Mouse (Mus musculus) hindbrain, embryonic 14.5 days (tissue): Measurements from ENCODE around the gene Rnf5. TPM values are rescaled to one million over a fixed set of nuclear protein-coding genes. Genes with fewer than 3 reads are reported as not detected.
A peak's percentile ranks its signal among the peaks of the same experiment; 100 is the strongest.

Experiments used
- ATAC-seq: fragments of 200-750 bp; cut with Nextera tagmentation; 2 replicates; pipeline ENCODE4 v1.8.0; 2017; ENCODE audit warnings: moderate number of reproducible peaks, mild to moderate bottlenecking, moderate TSS enrichment, moderate library complexity; ENCODE audit not compliant: low FRiP score
- DNase-seq: peaks from one replicate; pipeline ENCODE4 v3.0.0-alpha.2; 2015; ENCODE audit warnings: low spot score
- H3K27ac ChIP-seq: fragments of 300-500 bp; sonication (generic); 2 replicates; pipeline ENCODE4 v1.5.1; 2014; ENCODE audit warnings: mild to moderate bottlenecking, moderate library complexity
- H3K27me3 ChIP-seq: fragments of 300-500 bp; sonication (generic); 2 replicates; pipeline ENCODE4 v1.6.1; 2014; ENCODE audit warnings: mild to moderate bottlenecking, low read length, mixed read lengths; ENCODE audit not compliant: control insufficient read depth, insufficient read depth
- H3K36me3 ChIP-seq: fragments of 300-500 bp; sonication (generic); replicated peaks from 2 replicates; pipeline ENCODE4 v1.6.1; 2014; ENCODE audit not compliant: control insufficient read depth, insufficient read depth
- H3K4me1 ChIP-seq: fragments of 300-500 bp; sonication (generic); replicated peaks from 2 replicates; pipeline ENCODE4 v1.6.1; 2014; ENCODE audit warnings: antibody characterized with exemption, low read length, mixed read lengths; ENCODE audit not compliant: control insufficient read depth, insufficient read depth
- H3K4me2 ChIP-seq: fragments of 300-500 bp; sonication (generic); replicated peaks from 2 replicates; pipeline ENCODE4 v1.6.1; 2014; ENCODE audit warnings: mild to moderate bottlenecking, moderate library complexity
- H3K4me3 ChIP-seq: fragments of 300-500 bp; sonication (generic); replicated peaks from 2 replicates; pipeline ENCODE4 v1.5.1; 2014; ENCODE audit warnings: mild to moderate bottlenecking, low read length
- H3K9ac ChIP-seq: fragments of 300-500 bp; sonication (generic); 2 replicates; pipeline ENCODE4 v1.6.1; 2014
- H3K9me3 ChIP-seq: fragments of 300-500 bp; sonication (generic); 2 replicates; pipeline ENCODE4 v1.6.1; 2016; ENCODE audit warnings: low read length; ENCODE audit not compliant: control insufficient read depth
- WGBS: fragments of 180-500 bp; shearing (Covaris S2); extraction: QIAGEN DNeasy Blood & Tissue Kit; methylation state at CpG from one replicate; pipeline ENCODE4 v1.1.7; 2014; 5-methylcytosine and 5-hydroxymethylcytosine counted together
- polyA plus RNA-seq: library from polyadenylated mRNA; unstranded; fragments of >200 nt; fragmentation: Nextera tagmentation; extraction: Ambion mirVana; gene quantifications from 2 replicates; pipeline ENCODE4 v1.2.1, GENCODE M21; 2014

Rnf5 gene
- polyA plus RNA-seq, 1 experiment from 2014 or later = 211 TPM

DNA sequence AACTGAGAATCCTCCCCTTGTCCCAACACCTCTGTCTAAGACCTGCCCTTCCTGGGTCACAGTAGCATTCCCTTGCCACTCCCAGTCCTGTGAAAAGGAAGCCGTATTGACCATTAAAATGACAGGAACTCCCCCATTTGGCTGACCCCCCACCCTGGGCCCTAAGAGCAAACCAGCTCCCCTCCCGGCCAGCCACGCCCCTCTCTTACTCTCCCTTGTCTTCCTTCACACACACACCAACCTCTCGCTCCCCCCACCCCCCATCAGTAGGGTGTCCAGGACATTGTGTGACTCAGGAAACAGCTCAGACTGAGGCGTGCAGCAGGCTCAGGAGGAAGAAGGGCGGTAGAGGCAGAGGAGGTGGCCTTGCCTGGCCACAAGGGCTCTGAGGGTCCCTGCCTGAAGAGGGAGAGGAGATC is 39.5 kb downstream of the Rnf5 start, which contains the start of gene Notch4:
Gene Notch4 (plus strand): TSS at position 266 of the 419 bp plus-strand sequence.
- no peak within 1 kb of the TSS; the same call in 1 of the 2 replicates for H3K4me2 ChIP-seq
- ATAC-seq = no peak
- no peaks in the 10 kb centered on the region for H3K9me3 ChIP-seq
- DNase-seq = no peak
- H3K4me3 ChIP-seq = no peak within 1 kb of the TSS
- no peaks in the 10 kb centered on the region for H3K27me3 ChIP-seq
- H3K4me1 ChIP-seq = no peaks in the 10 kb centered on the region
- 16% methylated on average over 6 of the region's 6 CpGs for WGBS
- no peak within 1 kb of the TSS for H3K9ac ChIP-seq
- H3K36me3 ChIP-seq = no peaks in the 10 kb centered on the region
- H3K27ac ChIP-seq = peak within 1 kb of the TSS; percentile 35; the same call in 1 of the 2 replicates

DNA sequence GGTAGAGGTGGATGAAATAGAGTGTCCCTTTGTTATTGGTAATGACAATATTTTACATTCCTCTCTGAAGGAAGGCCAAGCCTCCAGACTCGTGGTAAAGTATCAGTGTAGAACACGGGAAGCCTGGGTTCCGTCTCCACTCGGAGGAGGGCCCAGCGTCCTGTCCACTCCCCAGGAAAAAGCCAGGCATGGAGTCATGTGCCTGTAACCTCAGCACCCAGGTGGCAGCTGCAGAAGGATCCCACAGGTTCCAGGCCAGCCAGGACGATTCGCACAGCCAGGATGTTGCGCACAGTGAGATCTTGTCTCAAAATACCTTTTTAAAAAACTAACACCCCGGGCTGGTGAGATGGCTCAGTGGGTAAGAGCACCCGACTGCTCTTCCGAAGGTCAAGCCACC is 40.1 kb downstream of the Rnf5 start:
- H3K4me2 ChIP-seq = no peak overlapping the region
- no peak overlapping the region for H3K9ac ChIP-seq

DNA sequence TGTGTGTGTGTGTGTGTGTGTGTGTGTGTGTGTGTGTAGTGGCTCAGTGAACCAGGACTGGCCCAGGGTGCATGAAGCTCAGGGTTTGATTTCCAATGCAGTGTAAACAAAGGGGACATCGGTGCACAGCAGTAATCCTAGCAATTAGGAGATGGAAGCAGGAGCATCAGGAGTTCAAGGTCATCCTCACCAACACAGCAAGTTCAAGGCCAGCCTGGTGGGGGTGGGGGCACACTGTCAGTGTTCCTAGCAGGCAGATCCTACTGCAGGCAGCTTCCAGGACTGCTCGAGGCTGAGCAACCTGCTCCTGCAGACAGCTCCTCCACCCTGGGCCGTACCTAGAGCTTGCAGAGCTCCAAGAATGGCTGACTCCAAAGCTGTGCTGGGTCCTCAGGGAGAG is 40.9 kb downstream of the Rnf5 start:
- DNase-seq (no peak), ATAC-seq (no peak)
- Histone ChIP-seq H3K4me2 (no peak overlapping the region), H3K27me3 (no peaks in the 10 kb centered on the region), H3K36me3 (no peaks in the 10 kb centered on the region), H3K27ac (no peak overlapping the region), H3K9ac (no peak overlapping the region), H3K9me3 (no peaks in the 10 kb centered on the region), H3K4me3 (no peak overlapping the region), H3K4me1 (no peaks in the 10 kb centered on the region)
- WGBS = 79% methylated on average over 3 of the region's 3 CpGs

More for the DNA sequence above, 40.1 kb downstream of the Rnf5 start:
- no peak for DNase-seq
- Histone ChIP-seq H3K9me3 (no peaks in the 10 kb centered on the region), H3K4me3 (no peak overlapping the region), H3K27me3 (no peaks in the 10 kb centered on the region), H3K4me1 (no peaks in the 10 kb centered on the region), H3K27ac (no peak overlapping the region), H3K36me3 (no peaks in the 10 kb centered on the region)
- no peak for ATAC-seq
- 73% methylated on average over 11 of the region's 11 CpGs for WGBS

DNA sequence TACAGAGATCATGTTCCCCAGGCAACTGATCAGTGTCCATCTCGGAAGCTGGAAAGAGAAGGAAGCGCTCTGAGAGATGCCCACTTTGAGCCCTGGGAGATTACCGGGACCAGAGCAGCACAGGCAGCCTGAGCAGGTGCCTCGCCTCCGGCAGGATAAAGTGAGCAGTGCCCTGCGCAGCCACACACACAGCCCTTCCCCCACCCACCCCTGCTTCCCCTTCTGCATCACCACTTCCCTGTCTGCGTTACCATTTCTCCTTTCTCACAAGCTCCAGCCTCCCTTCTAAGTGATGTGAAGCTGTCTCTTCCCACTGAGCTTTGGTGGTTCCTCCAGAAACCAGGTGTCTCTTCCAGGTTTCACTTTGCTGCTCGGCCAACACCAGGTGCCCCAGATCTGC is 42.3 kb downstream of the Rnf5 start:
- no peaks in the 10 kb centered on the region for H3K27me3 ChIP-seq
- H3K36me3 ChIP-seq = no peaks in the 10 kb centered on the region
- H3K4me3 ChIP-seq = no peak overlapping the region
- no peak overlapping the region; the same call in 1 of the 2 replicates for H3K27ac ChIP-seq
- ATAC-seq = no peak
- WGBS = 45% methylated on average over 8 of the region's 8 CpGs
- H3K4me1 ChIP-seq = no peaks in the 10 kb centered on the region
- no peak overlapping the region for H3K9ac ChIP-seq
- no peak overlapping the region for H3K4me2 ChIP-seq
- no peaks in the 10 kb centered on the region for H3K9me3 ChIP-seq
- DNase-seq = no peak

DNA sequence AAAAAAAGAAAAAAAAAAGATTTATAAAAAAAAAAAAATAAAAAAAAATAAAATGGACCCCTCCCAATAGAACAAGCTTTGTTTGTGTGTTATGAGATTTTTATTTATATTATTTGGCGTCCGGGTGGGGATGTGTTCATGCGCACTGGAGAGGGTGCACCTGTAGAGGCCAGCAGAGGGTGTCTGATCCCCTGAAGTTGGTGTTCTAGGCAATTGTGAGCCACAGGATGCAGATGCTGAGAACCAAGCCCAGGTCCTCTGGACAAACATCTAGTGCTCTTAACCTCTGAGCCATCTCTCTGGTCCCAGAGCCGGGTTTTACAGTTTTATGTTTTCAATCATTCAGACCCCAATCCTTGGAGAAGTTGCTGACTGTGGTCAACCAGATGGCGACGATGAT is 43.1 kb downstream of the Rnf5 start:
- no peaks in the 10 kb centered on the region for H3K27me3 ChIP-seq
- no peaks in the 10 kb centered on the region for H3K36me3 ChIP-seq
- H3K9me3 ChIP-seq = no peaks in the 10 kb centered on the region
- no peak overlapping the region for H3K4me3 ChIP-seq
- H3K27ac ChIP-seq = no peak overlapping the region
- no peak overlapping the region for H3K4me2 ChIP-seq
- no peak for DNase-seq
- WGBS = 92% methylated on average over 6 of the region's 6 CpGs
- no peaks in the 10 kb centered on the region for H3K4me1 ChIP-seq
- ATAC-seq = no peak
- H3K9ac ChIP-seq = no peak overlapping the region

DNA sequence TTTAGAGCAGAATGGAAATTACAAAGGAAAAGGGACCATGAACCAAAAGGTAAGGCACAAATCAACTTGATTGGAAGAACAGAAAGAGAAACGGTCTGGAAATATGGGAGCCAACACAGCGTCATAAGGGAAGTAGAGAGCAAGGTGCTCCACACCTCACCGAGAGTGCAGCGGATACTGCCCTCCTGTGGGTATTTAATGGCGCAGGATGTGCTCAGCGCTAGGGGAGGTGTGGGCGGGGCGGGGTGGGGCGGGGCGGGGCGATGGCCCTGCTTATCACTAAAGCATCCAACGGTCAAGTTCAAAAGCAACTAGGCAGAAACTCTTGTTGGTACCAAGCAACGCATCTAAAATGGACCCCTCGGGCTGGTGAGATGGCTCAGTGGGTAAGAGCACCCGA is 43.6 kb downstream of the Rnf5 start:
- no peaks in the 10 kb centered on the region for H3K27me3 ChIP-seq
- ATAC-seq (no peak), DNase-seq (no peak)
- 25% methylated on average over 15 of the region's 15 CpGs for WGBS
- no peaks in the 10 kb centered on the region for H3K36me3 ChIP-seq
- no peaks in the 10 kb centered on the region for H3K9me3 ChIP-seq
- no peaks in the 10 kb centered on the region for H3K4me1 ChIP-seq
- H3K4me2 ChIP-seq = no peak overlapping the region
- no peak overlapping the region for H3K4me3 ChIP-seq
- no peak overlapping the region for H3K9ac ChIP-seq
- no peak overlapping the region for H3K27ac ChIP-seq

DNA sequence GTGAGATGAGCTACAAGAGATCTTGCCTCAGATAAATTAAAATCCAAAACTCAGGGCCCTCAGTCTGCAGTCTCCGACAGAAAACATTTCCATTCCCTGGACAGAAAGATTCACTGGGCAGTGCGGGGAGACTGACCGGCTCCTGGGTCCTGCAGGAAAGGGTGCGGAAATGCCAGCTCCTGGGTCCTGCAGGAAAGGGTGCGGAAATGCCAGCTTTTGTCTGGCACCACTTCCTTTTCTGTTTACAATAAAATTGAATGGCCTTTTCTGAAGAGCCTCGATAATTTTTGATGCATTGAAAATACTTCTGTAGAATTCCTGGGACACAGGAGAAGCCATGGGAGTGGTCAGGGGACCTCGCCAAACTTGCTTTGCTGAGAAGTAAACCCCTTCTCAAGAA is 44.4 kb downstream of the Rnf5 start:
- WGBS = 90% methylated on average over 7 of the region's 7 CpGs
- H3K36me3 ChIP-seq = no peaks in the 10 kb centered on the region
- ATAC-seq (no peak), DNase-seq (no peak)
- no peak overlapping the region for H3K4me3 ChIP-seq
- H3K27me3 ChIP-seq = no peaks in the 10 kb centered on the region
- H3K9ac ChIP-seq = no peak overlapping the region
- no peaks in the 10 kb centered on the region for H3K4me1 ChIP-seq
- no peak overlapping the region for H3K27ac ChIP-seq
- H3K9me3 ChIP-seq = no peaks in the 10 kb centered on the region
- H3K4me2 ChIP-seq = no peak overlapping the region

DNA sequence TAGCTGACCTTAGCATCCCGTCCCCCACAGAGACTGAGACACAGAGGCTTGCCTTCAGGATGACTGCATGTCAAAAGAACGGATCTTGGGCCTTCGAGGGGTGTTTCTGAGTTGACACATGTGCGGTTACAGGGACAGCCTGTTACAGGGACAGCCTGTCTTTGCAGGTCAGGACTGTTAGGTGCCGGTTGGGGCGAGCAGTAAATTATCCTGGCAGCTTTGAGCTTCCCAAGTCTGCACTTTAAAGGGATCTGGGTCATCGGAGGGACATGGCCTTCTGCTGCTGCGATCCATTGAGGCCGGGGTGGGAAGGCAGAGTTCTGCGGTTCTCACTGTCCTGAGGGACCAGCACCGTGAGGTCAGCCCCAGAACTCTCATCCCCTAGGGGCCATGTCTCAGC is 46.1 kb downstream of the Rnf5 start:
- no peaks in the 10 kb centered on the region for H3K27me3 ChIP-seq
- no peaks in the 10 kb centered on the region for H3K36me3 ChIP-seq
- no peak overlapping the region for H3K4me2 ChIP-seq
- 81% methylated on average over 11 of the region's 11 CpGs for WGBS
- H3K9me3 ChIP-seq = no peaks in the 10 kb centered on the region
- H3K4me3 ChIP-seq = no peak overlapping the region
- H3K27ac ChIP-seq = no peak overlapping the region
- no peaks in the 10 kb centered on the region for H3K4me1 ChIP-seq
- DNase-seq (no peak), ATAC-seq (no peak)
- no peak overlapping the region for H3K9ac ChIP-seq

DNA sequence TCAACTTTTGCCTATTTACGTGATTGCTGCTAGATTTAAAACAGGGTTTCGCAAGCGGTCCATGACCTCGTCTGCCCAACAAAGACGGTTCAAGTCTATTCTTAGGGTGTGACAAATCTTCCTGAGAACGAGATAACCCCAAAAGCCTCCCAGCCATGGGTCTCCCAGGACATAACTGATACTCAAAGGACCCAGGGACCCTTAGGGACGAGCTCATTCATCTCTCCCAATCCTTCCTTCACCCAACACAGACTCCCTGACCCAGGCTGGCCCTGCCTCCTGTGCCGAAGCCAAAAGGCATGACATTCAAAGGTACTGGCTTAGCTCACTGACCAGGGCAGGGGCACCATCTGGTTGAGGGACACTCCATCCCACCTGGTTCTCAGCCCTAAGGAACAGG is 47.1 kb downstream of the Rnf5 start:
- Histone ChIP-seq H3K9ac (no peak overlapping the region), H3K27ac (no peak overlapping the region), H3K9me3 (no peaks in the 10 kb centered on the region), H3K36me3 (no peaks in the 10 kb centered on the region), H3K27me3 (no peaks in the 10 kb centered on the region), H3K4me1 (no peaks in the 10 kb centered on the region), H3K4me2 (no peak overlapping the region), H3K4me3 (no peak overlapping the region)
- DNase-seq (no peak), ATAC-seq (no peak)
- WGBS = 88% methylated on average over 8 of the region's 8 CpGs

DNA sequence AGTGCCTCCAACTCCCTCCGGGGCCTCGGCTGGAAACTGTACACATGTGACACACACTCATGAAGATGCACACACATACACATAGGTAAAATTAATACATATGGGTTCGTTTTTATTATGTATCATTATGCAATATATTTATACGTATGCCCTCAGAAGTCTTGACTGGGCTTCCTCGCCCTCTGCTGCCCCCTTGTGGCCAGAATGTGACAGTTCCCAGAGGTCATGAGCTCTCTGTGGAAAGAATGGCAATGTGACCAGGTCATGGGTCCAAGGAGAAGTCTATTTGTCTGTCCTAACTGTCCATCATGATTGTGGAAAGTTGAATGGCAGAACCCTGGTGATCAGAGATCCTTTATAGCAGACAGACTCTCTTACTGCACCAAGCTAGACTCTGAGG is 48.0 kb downstream of the Rnf5 start:
- no peak overlapping the region for H3K4me3 ChIP-seq
- H3K4me2 ChIP-seq = no peak overlapping the region
- H3K36me3 ChIP-seq = no peaks in the 10 kb centered on the region
- no peaks in the 10 kb centered on the region for H3K27me3 ChIP-seq
- DNase-seq (peak; percentile 70), ATAC-seq (no peak)
- no peaks in the 10 kb centered on the region for H3K9me3 ChIP-seq
- no peak overlapping the region for H3K9ac ChIP-seq
- H3K4me1 ChIP-seq = no peaks in the 10 kb centered on the region
- H3K27ac ChIP-seq = no peak overlapping the region
- 21% methylated on average over 5 of the region's 5 CpGs for WGBS
